Mouse (Mus musculus): ENCODE results near the gene Cry2. TPM values are rescaled to one million over a fixed set of nuclear protein-coding genes. Genes with fewer than 3 reads are reported as not detected.

The Cry2 gene
- total RNA-seq, 1 experiment from 2014 or later: 8.5 TPM

GRCm38 (mm10) chr2:92392318-92393264 is 41.3 kb downstream of the Cry2 start:
- no peak for ATAC-seq (ENCODE audit: extremely low read depth, insufficient number of reproducible peaks, low FRiP score, poor library complexity, severe bottlenecking)

GRCm38 (mm10) chr2:92391703-92392317 is 42.0 kb downstream of the Cry2 start:
- ATAC-seq (ENCODE audit: extremely low read depth, insufficient number of reproducible peaks, low FRiP score, poor library complexity, severe bottlenecking): no peak

- ATAC-seq (ENCODE audit: extremely low read depth, insufficient number of reproducible peaks, low FRiP score, poor library complexity, severe bottlenecking): no peak
Measured at GRCm38 (mm10) chr2:92391116-92391515, 42.7 kb downstream of the Cry2 start.

- ATAC-seq (ENCODE audit: extremely low read depth, insufficient number of reproducible peaks, low FRiP score, poor library complexity, severe bottlenecking): no peak
Measured at GRCm38 (mm10) chr2:92390206-92390930, 43.5 kb downstream of the Cry2 start.

- ATAC-seq (ENCODE audit: extremely low read depth, insufficient number of reproducible peaks, low FRiP score, poor library complexity, severe bottlenecking): no peak
Measured at GRCm38 (mm10) chr2:92389645-92390044, 44.2 kb downstream of the Cry2 start.

GRCm38 (mm10) chr2:92388891-92389641 is 44.8 kb downstream of the Cry2 start:
- ATAC-seq (ENCODE audit: extremely low read depth, insufficient number of reproducible peaks, low FRiP score, poor library complexity, severe bottlenecking): no peak

GRCm38 (mm10) chr2:92388081-92388517 is 45.7 kb downstream of the Cry2 start:
- no peak for ATAC-seq (ENCODE audit: extremely low read depth, insufficient number of reproducible peaks, low FRiP score, poor library complexity, severe bottlenecking)

GRCm38 (mm10) chr2:92387646-92388045 is 46.2 kb downstream of the Cry2 start:
- no peak for ATAC-seq (ENCODE audit: extremely low read depth, insufficient number of reproducible peaks, low FRiP score, poor library complexity, severe bottlenecking)

- no peak for ATAC-seq (ENCODE audit: extremely low read depth, insufficient number of reproducible peaks, low FRiP score, poor library complexity, severe bottlenecking)
Measured at GRCm38 (mm10) chr2:92386821-92387570, 46.8 kb downstream of the Cry2 start.

- no peak for ATAC-seq (ENCODE audit: extremely low read depth, insufficient number of reproducible peaks, low FRiP score, poor library complexity, severe bottlenecking)
Measured at GRCm38 (mm10) chr2:92385113-92386051, 48.5 kb downstream of the Cry2 start.

GRCm38 (mm10) chr2:92384101-92384500 is 49.7 kb downstream of the Cry2 start:
- ATAC-seq (ENCODE audit: extremely low read depth, insufficient number of reproducible peaks, low FRiP score, poor library complexity, severe bottlenecking): no peak

GRCm38 (mm10) chr2:92382759-92383158 is 51.1 kb downstream of the Cry2 start:
- ATAC-seq (ENCODE audit: extremely low read depth, insufficient number of reproducible peaks, low FRiP score, poor library complexity, severe bottlenecking): no peak

- no peak for ATAC-seq (ENCODE audit: extremely low read depth, insufficient number of reproducible peaks, low FRiP score, poor library complexity, severe bottlenecking)
Measured at GRCm38 (mm10) chr2:92381901-92382588, 51.8 kb downstream of the Cry2 start, which contains the start of gene 1700029I15Rik. Gene 1700029I15Rik (plus strand): TSS chr2:92382538.

- no peak for ATAC-seq (ENCODE audit: extremely low read depth, insufficient number of reproducible peaks, low FRiP score, poor library complexity, severe bottlenecking)
Measured at GRCm38 (mm10) chr2:92381161-92381560, 52.7 kb downstream of the Cry2 start.

GRCm38 (mm10) chr2:92380495-92381050 is 53.3 kb downstream of the Cry2 start:
- no peak for ATAC-seq (ENCODE audit: extremely low read depth, insufficient number of reproducible peaks, low FRiP score, poor library complexity, severe bottlenecking)

GRCm38 (mm10) chr2:92379783-92380494 is 53.9 kb downstream of the Cry2 start:
- ATAC-seq (ENCODE audit: extremely low read depth, insufficient number of reproducible peaks, low FRiP score, poor library complexity, severe bottlenecking): no peak

All from neutrophil, adult 5-6 weeks (primary cell).